Mouse (Mus musculus): ENCODE results near the gene Arhgap28. TPM values are rescaled to one million over a fixed set of nuclear protein-coding genes. Genes with fewer than 3 reads are reported as not detected.

Arhgap28 gene
- polyA plus RNA-seq, 1 experiment from 2014 or later, result 11.6 TPM

DNA sequence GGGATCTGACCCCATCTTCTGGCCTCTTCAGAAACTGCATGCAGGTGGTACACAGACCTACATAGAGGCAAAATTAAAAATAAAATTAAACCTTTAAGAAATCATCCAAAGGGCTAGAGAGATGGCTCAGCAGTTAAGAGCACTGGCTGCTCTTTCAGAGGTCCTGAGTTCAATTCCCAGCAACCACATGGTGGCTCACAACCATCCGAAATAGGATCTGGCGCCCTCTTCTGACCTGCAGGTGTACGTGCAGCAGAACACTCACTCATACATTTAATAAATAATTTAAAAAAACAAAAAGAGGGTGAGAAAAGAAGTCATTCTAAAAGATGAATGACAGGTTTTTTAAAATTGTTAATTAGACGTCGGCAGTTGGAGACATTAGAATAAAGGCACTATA is 6.1 kb upstream of the Arhgap28 start:
- no peak for ATAC-seq (replicated peaks; ENCODE audit: insufficient number of reproducible peaks, insufficient read depth, low FRiP score, low read depth)
- Histone ChIP-seq H3K9ac (no peak overlapping the region), H3K9me3 (replicated peaks) (no peaks in the 10 kb centered on the region), H3K27ac (no peak overlapping the region), H3K36me3 (no peaks in the 10 kb centered on the region), H3K4me1 (replicated peaks) (peaks cover 5% of the 10 kb centered on the region), H3K4me3 (no peak overlapping the region), H3K27me3 (no peaks in the 10 kb centered on the region), H3K4me2 (no peak overlapping the region)
- 94% methylated on average over 5 of the region's 5 CpGs for WGBS

DNA sequence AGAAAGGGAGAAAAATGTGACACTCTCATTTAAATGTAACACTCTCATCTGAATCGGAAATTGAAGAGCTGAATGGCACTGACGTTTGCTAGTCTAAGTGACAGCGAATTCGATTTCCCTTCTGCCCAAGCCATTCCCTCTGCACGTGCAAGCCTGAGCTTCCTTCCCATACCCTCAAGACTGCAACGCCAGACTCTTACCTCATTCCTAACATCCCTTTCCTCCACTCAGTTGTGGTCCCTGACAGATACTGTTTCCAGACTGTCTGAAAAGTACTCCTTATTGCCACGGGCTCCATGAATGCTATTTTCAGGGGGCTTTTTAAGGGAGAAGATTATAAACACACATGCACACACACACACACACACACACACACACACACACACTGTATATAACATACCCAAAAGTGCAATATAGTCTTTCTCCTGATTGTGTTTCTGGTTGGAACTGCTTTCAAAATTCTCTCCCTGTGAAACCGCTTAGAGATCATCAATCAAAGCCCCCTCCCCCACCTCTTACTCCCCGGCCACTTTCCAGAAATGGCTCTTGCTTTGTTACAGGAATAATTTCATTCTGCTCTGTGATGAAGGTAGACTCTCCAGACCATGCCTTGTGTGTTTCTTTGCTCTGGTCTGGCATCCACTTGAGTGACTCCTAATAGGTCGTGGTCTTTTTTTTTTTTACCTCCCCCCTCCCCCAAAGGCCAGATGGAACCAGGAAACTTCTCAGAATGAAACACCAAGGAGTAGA is 836 bp upstream of the Arhgap28 start:
- 3% methylated on average over 10 of the region's 10 CpGs for WGBS
- Histone ChIP-seq H3K27me3 (no peaks in the 10 kb centered on the region), H3K4me3 (peak overlapping the region; percentile 71), H3K36me3 (no peaks in the 10 kb centered on the region), H3K4me1 (replicated peaks) (peaks cover 16% of the 10 kb centered on the region), H3K4me2 (peak overlapping the region; percentile 78), H3K27ac (peak overlapping the region; percentile 86), H3K9me3 (replicated peaks) (no peaks in the 10 kb centered on the region), H3K9ac (peak overlapping the region; percentile 71)
- peak; percentile 59 for ATAC-seq (replicated peaks; ENCODE audit: insufficient number of reproducible peaks, insufficient read depth, low FRiP score, low read depth)

DNA sequence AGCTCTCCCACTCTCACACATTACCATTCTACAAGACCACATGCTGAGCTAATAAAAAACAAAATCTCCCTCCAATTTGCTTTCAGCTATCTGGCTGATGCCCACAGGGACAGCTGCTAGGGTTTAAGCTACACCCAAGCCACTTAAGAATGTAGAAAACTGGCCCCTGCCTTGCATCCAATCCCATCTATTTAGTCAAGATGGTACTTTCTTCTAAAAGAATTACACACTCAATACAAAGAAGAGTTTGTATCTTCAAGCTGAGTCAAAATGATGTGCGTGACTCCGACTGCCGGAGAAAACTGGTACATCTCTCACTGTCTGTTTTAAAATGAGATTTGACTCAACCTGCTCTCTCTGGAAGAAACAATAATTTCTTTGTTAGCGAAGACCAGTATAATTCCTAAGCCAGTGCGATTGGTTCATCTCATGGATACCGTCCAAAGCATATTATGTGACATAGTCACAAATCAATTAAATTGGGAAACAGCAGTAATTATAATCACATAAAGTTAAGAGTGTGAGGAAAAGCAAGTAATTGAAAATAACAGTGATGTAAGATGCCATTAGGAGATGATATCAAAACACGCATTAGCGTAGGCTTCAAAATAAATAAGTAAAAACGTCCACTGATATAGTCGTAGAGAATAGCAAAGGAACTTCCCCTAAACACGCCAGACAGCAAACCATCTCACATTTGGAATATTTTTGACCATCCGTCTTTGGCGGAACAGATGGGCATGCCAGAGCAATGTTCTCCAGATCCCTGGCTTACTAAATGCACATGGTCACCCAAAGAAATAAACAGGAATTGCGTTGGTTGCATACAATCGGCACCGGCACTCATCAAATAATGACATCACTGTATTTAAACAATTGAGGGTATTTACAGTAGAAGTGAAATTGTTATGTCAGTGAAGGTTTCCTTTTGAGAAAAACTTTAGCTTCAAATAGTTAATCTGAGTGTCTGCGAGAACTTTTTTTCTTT is 1.0 kb downstream of the Arhgap28 start:
- Histone ChIP-seq H3K27me3 (no peaks in the 10 kb centered on the region), H3K4me1 (replicated peaks) (peaks cover 16% of the 10 kb centered on the region), H3K9ac (peak overlapping the region; percentile 71; the same call in 1 of the 2 replicates), H3K4me3 (peak overlapping the region; percentile 71), H3K9me3 (replicated peaks) (no peaks in the 10 kb centered on the region), H3K36me3 (no peaks in the 10 kb centered on the region), H3K27ac (peak overlapping the region; percentile 86), H3K4me2 (peak overlapping the region; percentile 78)
- no peak for ATAC-seq (replicated peaks; ENCODE audit: insufficient number of reproducible peaks, insufficient read depth, low FRiP score, low read depth)
- 32% methylated on average over 17 of the region's 17 CpGs for WGBS

DNA sequence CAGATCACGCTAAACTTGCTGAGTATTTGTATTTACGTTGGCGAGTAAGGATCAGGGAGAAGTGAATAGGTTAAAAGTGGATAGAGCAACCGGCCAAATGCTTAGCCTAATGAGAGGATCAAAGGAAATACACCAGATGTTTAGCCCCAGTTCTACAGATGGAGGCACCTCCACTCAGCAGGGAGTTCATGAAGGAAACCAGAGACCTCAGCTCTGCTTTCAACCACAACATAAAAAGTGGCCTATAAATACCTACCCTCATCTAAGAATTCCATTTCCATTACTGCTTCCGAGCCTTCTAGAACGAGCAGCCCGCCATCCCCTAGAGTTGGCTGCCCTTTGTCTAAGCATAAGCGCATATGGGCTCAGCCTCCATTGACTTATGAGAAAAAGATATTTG is 4.1 kb downstream of the Arhgap28 start:
- ATAC-seq (replicated peaks; ENCODE audit: insufficient number of reproducible peaks, insufficient read depth, low FRiP score, low read depth), result no peak
- no peaks in the 10 kb centered on the region for H3K36me3 ChIP-seq
- H3K4me1 ChIP-seq (replicated peaks), result peaks cover 25% of the 10 kb centered on the region
- no peaks in the 10 kb centered on the region for H3K27me3 ChIP-seq
- no peak overlapping the region for H3K27ac ChIP-seq
- H3K9me3 ChIP-seq (replicated peaks), result no peaks in the 10 kb centered on the region
- H3K4me2 ChIP-seq, result no peak overlapping the region
- H3K9ac ChIP-seq, result no peak overlapping the region
- 36% methylated on average over 8 of the region's 8 CpGs for WGBS
- no peak overlapping the region for H3K4me3 ChIP-seq

DNA sequence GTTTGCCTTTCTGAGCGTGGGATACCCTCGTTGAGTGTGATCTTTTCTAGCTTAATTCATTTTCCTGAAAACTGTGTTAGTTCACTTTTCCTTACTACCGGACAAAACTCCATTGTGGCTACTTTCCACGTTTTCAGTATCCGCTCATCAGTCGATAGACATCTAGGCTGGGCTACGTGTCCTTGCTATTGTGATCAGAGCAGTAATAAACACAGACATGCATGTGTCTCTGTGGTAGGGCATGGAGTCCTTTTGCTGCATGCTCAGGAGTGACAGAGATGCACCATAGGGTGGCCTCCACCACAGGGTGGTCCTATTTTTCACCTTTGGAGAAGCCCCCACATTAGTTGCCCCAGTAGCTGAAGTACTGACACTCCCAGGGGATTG is 7.2 kb downstream of the Arhgap28 start:
- Histone ChIP-seq H3K4me1 (replicated peaks) (peaks cover 17% of the 10 kb centered on the region), H3K9ac (no peak overlapping the region), H3K4me3 (no peak overlapping the region), H3K27ac (peak overlapping the region; percentile 51), H3K4me2 (no peak overlapping the region), H3K9me3 (replicated peaks) (no peaks in the 10 kb centered on the region), H3K27me3 (no peaks in the 10 kb centered on the region), H3K36me3 (no peaks in the 10 kb centered on the region)
- 66% methylated on average over 7 of the region's 7 CpGs for WGBS
- no peak for ATAC-seq (replicated peaks; ENCODE audit: insufficient number of reproducible peaks, insufficient read depth, low FRiP score, low read depth)

DNA sequence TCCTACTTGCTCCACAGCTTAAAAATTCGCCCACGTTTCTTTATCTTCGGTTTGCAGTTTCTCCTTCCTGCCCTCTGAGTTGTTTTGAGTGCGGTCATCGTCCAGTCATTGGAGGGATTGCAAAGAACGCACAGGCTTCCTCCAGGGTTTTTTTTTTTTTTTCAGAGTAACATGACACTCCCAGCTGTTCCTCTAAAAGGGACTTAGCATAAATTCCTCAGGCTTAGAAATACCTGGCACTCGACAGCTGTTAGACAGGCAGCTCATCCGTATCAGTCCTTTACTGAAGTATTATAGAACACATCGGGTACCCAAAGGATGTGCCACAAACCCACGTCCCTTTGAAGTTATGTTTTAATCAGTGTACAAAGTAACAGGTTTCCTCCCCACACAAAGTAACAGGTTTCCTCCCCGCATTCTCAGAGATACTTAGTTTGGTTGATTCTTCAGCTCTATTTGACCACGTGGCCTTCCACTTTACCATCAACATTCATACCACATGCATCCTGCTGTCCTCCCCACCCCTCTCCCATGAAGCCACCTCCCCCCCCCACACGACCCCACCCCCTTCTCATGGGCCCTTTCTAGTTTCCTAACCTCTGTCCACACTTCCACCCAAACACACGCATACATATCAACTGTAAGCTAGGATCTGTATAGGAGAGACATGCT is 7.7 kb downstream of the Arhgap28 start:
- H3K4me2 ChIP-seq, result peak overlapping the region; percentile 44
- peak overlapping the region; percentile 51 for H3K27ac ChIP-seq
- 0 out of 2 replicates have a peak overlapping the region, but pooled peaks have one; percentile 18 for H3K4me3 ChIP-seq
- no peaks in the 10 kb centered on the region for H3K36me3 ChIP-seq
- no peak; the same call in 1 of the 2 replicates for ATAC-seq (replicated peaks; ENCODE audit: insufficient number of reproducible peaks, insufficient read depth, low FRiP score, low read depth)
- no peaks in the 10 kb centered on the region for H3K9me3 ChIP-seq (replicated peaks)
- H3K9ac ChIP-seq, result no peak overlapping the region
- peaks cover 17% of the 10 kb centered on the region for H3K4me1 ChIP-seq (replicated peaks)
- WGBS, result 7% methylated on average over 14 of the region's 14 CpGs
- no peaks in the 10 kb centered on the region for H3K27me3 ChIP-seq

DNA sequence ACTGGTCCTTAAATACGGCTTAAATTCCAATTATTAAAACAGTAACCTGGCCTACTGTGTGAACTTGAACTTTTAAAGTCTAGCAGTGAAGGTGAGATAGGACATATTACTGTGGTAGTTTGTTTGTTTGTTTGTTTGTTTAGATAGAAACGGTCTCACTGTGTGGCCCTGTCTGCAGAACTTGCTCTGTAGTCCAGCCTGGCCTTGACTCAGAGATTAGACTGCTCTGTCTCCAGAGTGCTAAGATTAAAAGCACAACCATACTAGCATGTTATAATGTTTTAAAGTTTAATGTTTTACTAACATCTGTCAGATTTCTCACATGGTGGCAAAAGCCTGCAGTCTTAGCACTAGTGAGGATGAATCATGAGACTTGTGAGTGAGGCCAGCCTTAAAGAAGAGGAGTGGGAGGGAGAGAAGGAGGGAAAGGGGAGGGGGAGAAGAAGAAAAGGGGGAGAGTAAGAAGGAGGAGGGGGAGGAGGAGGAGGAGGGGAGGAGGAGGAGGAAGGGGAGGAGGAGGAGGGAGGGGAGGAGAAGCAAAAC is 8.6 kb downstream of the Arhgap28 start:
- H3K4me3 ChIP-seq, result no peak overlapping the region
- peaks cover 17% of the 10 kb centered on the region for H3K4me1 ChIP-seq (replicated peaks)
- 68% methylated on average over 2 of the region's 2 CpGs for WGBS
- H3K27ac ChIP-seq, result peak overlapping the region; percentile 34; the same call in 1 of the 2 replicates
- no peaks in the 10 kb centered on the region for H3K27me3 ChIP-seq
- H3K4me2 ChIP-seq, result no peak overlapping the region
- H3K9ac ChIP-seq, result no peak overlapping the region
- H3K9me3 ChIP-seq (replicated peaks), result no peaks in the 10 kb centered on the region
- no peak for ATAC-seq (replicated peaks; ENCODE audit: insufficient number of reproducible peaks, insufficient read depth, low FRiP score, low read depth)
- H3K36me3 ChIP-seq, result no peaks in the 10 kb centered on the region

DNA sequence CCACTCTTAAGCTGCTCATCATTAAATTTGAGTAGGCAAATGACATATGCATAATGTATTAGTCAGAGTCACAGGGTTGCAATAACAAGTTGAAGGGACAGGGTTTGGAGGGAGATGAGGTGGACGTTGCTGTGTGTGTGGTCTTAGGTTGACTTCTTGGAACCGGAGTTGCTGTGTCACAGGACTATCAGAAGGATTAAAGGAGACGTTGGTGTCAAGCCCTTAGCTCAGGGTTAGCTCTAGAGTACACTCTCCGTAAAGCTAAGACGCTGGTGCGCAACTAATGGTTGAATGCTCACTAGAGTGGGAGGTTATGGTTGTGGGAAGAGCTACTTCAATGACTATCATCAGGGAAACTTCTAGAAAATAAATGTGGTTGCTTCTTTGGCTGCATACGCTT is 9.1 kb downstream of the Arhgap28 start:
- H3K36me3 ChIP-seq, result no peaks in the 10 kb centered on the region
- peaks cover 20% of the 10 kb centered on the region for H3K4me1 ChIP-seq (replicated peaks)
- no peak overlapping the region for H3K4me3 ChIP-seq
- no peak overlapping the region for H3K4me2 ChIP-seq
- WGBS, result 65% methylated on average over 7 of the region's 7 CpGs
- 0 out of 2 replicates have a peak overlapping the region, but pooled peaks have one; percentile 34 for H3K27ac ChIP-seq
- no peak overlapping the region for H3K9ac ChIP-seq
- H3K27me3 ChIP-seq, result no peaks in the 10 kb centered on the region
- no peaks in the 10 kb centered on the region for H3K9me3 ChIP-seq (replicated peaks)
- no peak for ATAC-seq (replicated peaks; ENCODE audit: insufficient number of reproducible peaks, insufficient read depth, low FRiP score, low read depth)

DNA sequence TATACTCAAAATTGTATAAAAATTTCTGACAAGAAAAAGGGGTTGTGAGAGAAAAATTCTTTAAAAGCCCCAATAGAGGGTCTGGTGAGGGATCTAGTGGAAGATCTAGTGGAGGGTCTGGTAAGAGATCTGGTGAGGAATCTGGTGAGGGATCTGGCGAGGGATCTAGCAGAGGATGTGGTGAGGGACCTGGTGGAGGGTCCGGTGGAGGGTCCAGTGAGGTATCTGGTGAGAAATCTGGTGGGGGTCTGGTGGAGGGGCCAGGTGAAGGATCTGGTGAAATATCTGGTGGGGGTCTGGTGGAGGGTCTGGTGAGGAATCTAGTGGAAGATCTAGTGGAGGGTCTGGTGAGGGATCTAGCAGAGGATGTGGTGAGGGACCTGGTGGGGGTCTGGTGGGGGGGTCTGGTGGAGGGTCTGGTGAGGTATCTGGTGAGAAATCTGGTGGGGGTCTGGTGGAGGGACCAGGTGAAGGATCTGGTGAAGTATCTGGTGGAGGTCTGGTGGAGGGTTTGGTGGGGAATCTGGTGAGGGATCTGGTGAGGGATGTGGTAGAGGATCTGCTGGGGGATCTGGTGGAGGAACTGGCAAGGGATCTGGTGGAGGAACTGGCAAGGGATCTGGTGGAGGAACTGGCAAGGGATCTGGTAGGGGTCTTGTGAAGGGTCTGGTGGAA is 10.4 kb downstream of the Arhgap28 start:
- Histone ChIP-seq H3K36me3 (no peaks in the 10 kb centered on the region), H3K9ac (no peak overlapping the region), H3K9me3 (replicated peaks) (no peaks in the 10 kb centered on the region), H3K4me2 (no peak overlapping the region), H3K4me1 (replicated peaks) (peaks cover 33% of the 10 kb centered on the region), H3K27me3 (no peaks in the 10 kb centered on the region), H3K4me3 (no peak overlapping the region), H3K27ac (no peak overlapping the region)
- ATAC-seq (replicated peaks; ENCODE audit: insufficient number of reproducible peaks, insufficient read depth, low FRiP score, low read depth), result no peak
- WGBS, result 82% methylated on average over 2 of the region's 2 CpGs

DNA sequence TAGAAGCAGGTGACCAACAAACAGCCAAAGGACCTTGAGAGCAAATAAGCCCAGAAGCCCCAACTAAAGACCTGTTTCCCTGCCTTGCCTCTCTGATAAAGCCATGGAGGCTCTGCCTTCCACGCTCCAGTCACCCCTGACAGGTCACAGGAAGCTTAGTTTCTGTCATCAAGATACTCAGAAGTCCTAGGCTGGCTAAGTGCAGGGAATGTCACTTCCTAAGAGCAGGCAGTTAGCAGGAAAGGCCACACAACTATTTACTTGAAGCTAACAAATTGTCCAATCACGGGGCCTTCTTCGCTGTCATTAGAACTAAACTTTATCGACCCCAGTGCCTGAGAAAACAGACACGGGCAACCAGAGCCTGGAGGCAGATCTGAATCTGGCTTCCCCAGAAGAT is 14.2 kb downstream of the Arhgap28 start:
- ATAC-seq (replicated peaks; ENCODE audit: insufficient number of reproducible peaks, insufficient read depth, low FRiP score, low read depth), result no peak
- Histone ChIP-seq H3K4me1 (replicated peaks) (peaks cover 23% of the 10 kb centered on the region), H3K27me3 (no peaks in the 10 kb centered on the region), H3K36me3 (no peaks in the 10 kb centered on the region), H3K4me2 (0 out of 2 replicates have a peak overlapping the region, but pooled peaks have one; percentile 42), H3K9me3 (replicated peaks) (no peaks in the 10 kb centered on the region), H3K27ac (peak overlapping the region; percentile 66), H3K4me3 (no peak overlapping the region), H3K9ac (no peak overlapping the region)
- 18% methylated on average over 5 of the region's 5 CpGs for WGBS

All from heart, embryonic 15.5 days (tissue).